Mouse (Mus musculus) C2C12 (cell line): ENCODE measurements around the gene Zbed4.

Experiments
- CEBPB ChIP-seq: IDR thresholded peaks from one replicate; pipeline ENCODE4 v1.6.1; 2011; ENCODE audit warnings: low read depth, mild to moderate bottlenecking, control low read depth, moderate library complexity
- CTCF ChIP-seq: IDR thresholded peaks from one replicate; pipeline ENCODE4 v1.5.1; 2011; ENCODE audit not compliant: control insufficient read depth, insufficient read depth, insufficient read length
- FOSL1 ChIP-seq: IDR thresholded peaks from one replicate; pipeline ENCODE4 v1.8.0; 2011; ENCODE audit warnings: mild to moderate bottlenecking, low read length; ENCODE audit not compliant: poor library complexity, insufficient read depth, severe bottlenecking
- MAX ChIP-seq: IDR thresholded peaks from one replicate; pipeline ENCODE4 v1.6.1; 2011; ENCODE audit warnings: mild to moderate bottlenecking, control low read depth
- MYOD1 ChIP-seq: IDR thresholded peaks from one replicate; pipeline ENCODE4 v1.6.1; 2011; ENCODE audit warnings: low read depth; ENCODE audit not compliant: control insufficient read depth, insufficient read length
- USF1 ChIP-seq: IDR thresholded peaks from one replicate; pipeline ENCODE4 v1.6.1; 2011; ENCODE audit warnings: low read depth, mild to moderate bottlenecking, control low read depth, moderate library complexity

DNA sequence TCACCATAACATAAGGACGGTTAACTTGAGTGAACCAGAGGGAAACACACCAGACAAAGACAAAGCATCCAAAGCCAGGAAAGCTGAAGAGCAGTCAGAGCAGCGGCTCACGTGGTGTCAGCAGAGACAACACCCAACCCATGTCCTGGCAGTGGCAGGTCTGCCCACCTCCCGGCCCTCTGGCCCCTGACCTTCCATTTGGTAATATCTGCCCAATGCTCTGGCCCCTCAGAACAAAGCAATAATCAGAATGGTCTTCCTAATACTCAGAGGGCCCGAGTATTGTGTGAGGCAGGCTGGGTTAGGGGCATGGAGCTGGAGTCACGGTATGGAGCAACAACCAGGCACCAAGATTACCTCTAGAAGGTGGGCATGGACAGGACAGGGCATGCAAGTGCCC lies 28.3 kb upstream of the Zbed4 start:
- TF ChIP-seq CEBPB (no peak), CTCF (no peak), MYOD1 (no peak), MAX (no peak), FOSL1 (no peak), USF1 (no peak)
